Mouse (Mus musculus) small intestine, adult 2 months (tissue): ENCODE results near the gene B4galt1.
A peak's percentile ranks its signal among the peaks of the same experiment; 100 is the strongest.

Experiments
- CTCF ChIP-seq: fragments of 200-500 bp; IDR thresholded peaks from 2 replicates; pipeline ENCODE4 v1.5.1; 2012; ENCODE audit warnings: low read depth, mild to moderate bottlenecking, control low read depth, inconsistent platforms, low read length, moderate library complexity, mixed read lengths; ENCODE audit not compliant: insufficient replicate concordance, insufficient read length; ENCODE audit errors: extremely low read depth
- POLR2A ChIP-seq: fragments of 200-500 bp; IDR thresholded peaks from 2 replicates; pipeline ENCODE4 v1.6.1; 2012; ENCODE audit warnings: low read depth, mild to moderate bottlenecking, control low read depth, inconsistent platforms, low read length, moderate library complexity

- peak; percentile 18; the same call in 1 of the 2 replicates for TF ChIP-seq CTCF
- no peak for TF ChIP-seq POLR2A
Observed at GRCm38 (mm10) chr4:40895646-40896045, 41.8 kb upstream of the B4galt1 start.
